Mouse (Mus musculus): Measurements from ENCODE around the gene Lrrc8c. TPM values are rescaled to one million over a fixed set of nuclear protein-coding genes. Genes with fewer than 3 reads are reported as not detected.

The Lrrc8c gene
- 13.5 and 15.7 TPM in 2 replicates for polyA plus RNA-seq (2014; fragmentation: Nextera tagmentation; extraction: Ambion mirVana)

- Histone ChIP-seq H3K4me1 (replicated peaks; ENCODE audit: control insufficient read depth, insufficient read depth, low read length) (peaks cover 2% of the 10 kb centered on the region; the same call in 1 of the 2 replicates), H3K4me2 (replicated peaks; ENCODE audit: low read depth, low read length) (peak within 1 kb of the TSS; percentile 69), H3K9ac (ENCODE audit: low read depth, low read length) (peak within 1 kb of the TSS; percentile 88), H3K36me3 (ENCODE audit: control insufficient read depth, insufficient read depth, low read length) (no peaks in the 10 kb centered on the region), H3K27ac (ENCODE audit: low read depth, low read length) (peak within 1 kb of the TSS; percentile 65), H3K9me3 (ENCODE audit: control insufficient read depth, low read length) (no peaks in the 10 kb centered on the region), H3K4me3 (ENCODE audit: low read depth, low read length) (peak within 1 kb of the TSS; percentile 78), H3K27me3 (ENCODE audit: control insufficient read depth, insufficient read depth, low read length) (peaks cover 3% of the 10 kb centered on the region; the same call in 1 of the 2 replicates)
- WGBS: under 1% methylated on average over 76 of the region's 93 CpGs
- DNase-seq (ENCODE audit: low spot score) (peak; percentile 86), ATAC-seq (ENCODE audit: low FRiP score) (peak; percentile 93)
These were observed at the start of gene Lrrc8c for GRCm38 (mm10) chr5:105519096-105519975. TSS of gene Lrrc8c (plus strand) at chr5:105519388.

GRCm38 (mm10) chr5:105472983-105473705 lies 46.0 kb upstream of the Lrrc8c start:
- WGBS: 69% methylated on average over 5 of the region's 5 CpGs
- Histone ChIP-seq H3K4me1 (replicated peaks; ENCODE audit: control insufficient read depth, insufficient read depth, low read length) (no peaks in the 10 kb centered on the region), H3K27me3 (ENCODE audit: control insufficient read depth, insufficient read depth, low read length) (no peaks in the 10 kb centered on the region), H3K36me3 (ENCODE audit: control insufficient read depth, insufficient read depth, low read length) (no peaks in the 10 kb centered on the region), H3K4me3 (ENCODE audit: low read depth, low read length) (no peak overlapping the region), H3K27ac (ENCODE audit: low read depth, low read length) (no peak overlapping the region), H3K9ac (ENCODE audit: low read depth, low read length) (no peak overlapping the region), H3K9me3 (ENCODE audit: control insufficient read depth, low read length) (no peaks in the 10 kb centered on the region), H3K4me2 (replicated peaks; ENCODE audit: low read depth, low read length) (no peak overlapping the region)
- DNase-seq (ENCODE audit: low spot score) (no peak), ATAC-seq (ENCODE audit: low FRiP score) (no peak)

- 88% methylated on average over 9 of the region's 9 CpGs for WGBS
- no peaks in the 10 kb centered on the region for H3K4me1 ChIP-seq (replicated peaks; ENCODE audit: control insufficient read depth, insufficient read depth, low read length)
- no peaks in the 10 kb centered on the region for H3K9me3 ChIP-seq (ENCODE audit: control insufficient read depth, low read length)
- no peak overlapping the region for H3K27ac ChIP-seq (ENCODE audit: low read depth, low read length)
- H3K36me3 ChIP-seq (ENCODE audit: control insufficient read depth, insufficient read depth, low read length): 0 out of 2 replicates have a peak, but pooled peaks cover 6% of the 10 kb centered on the region
- no peak for ATAC-seq (ENCODE audit: low FRiP score)
- no peak overlapping the region for H3K4me2 ChIP-seq (replicated peaks; ENCODE audit: low read depth, low read length)
- no peaks in the 10 kb centered on the region for H3K27me3 ChIP-seq (ENCODE audit: control insufficient read depth, insufficient read depth, low read length)
- H3K9ac ChIP-seq (ENCODE audit: low read depth, low read length): no peak overlapping the region
- H3K4me3 ChIP-seq (ENCODE audit: low read depth, low read length): no peak overlapping the region
- DNase-seq (ENCODE audit: low spot score): no peak
These were observed 41.7 kb upstream of the Lrrc8c start for GRCm38 (mm10) chr5:105477527-105477926.

GRCm38 (mm10) chr5:105479673-105480072 lies 39.5 kb upstream of the Lrrc8c start:
- Histone ChIP-seq H3K36me3 (ENCODE audit: control insufficient read depth, insufficient read depth, low read length) (0 out of 2 replicates have a peak, but pooled peaks cover 6% of the 10 kb centered on the region), H3K4me2 (replicated peaks; ENCODE audit: low read depth, low read length) (no peak overlapping the region), H3K27ac (ENCODE audit: low read depth, low read length) (no peak overlapping the region), H3K4me1 (replicated peaks; ENCODE audit: control insufficient read depth, insufficient read depth, low read length) (no peaks in the 10 kb centered on the region), H3K27me3 (ENCODE audit: control insufficient read depth, insufficient read depth, low read length) (no peaks in the 10 kb centered on the region), H3K9me3 (ENCODE audit: control insufficient read depth, low read length) (no peaks in the 10 kb centered on the region), H3K4me3 (ENCODE audit: low read depth, low read length) (no peak overlapping the region), H3K9ac (ENCODE audit: low read depth, low read length) (no peak overlapping the region)
- WGBS: 93% methylated on average over 13 of the region's 13 CpGs
- no peak for DNase-seq (ENCODE audit: low spot score)
- ATAC-seq (ENCODE audit: low FRiP score): no peak

- Histone ChIP-seq H3K4me3 (ENCODE audit: low read depth, low read length) (no peak overlapping the region), H3K4me1 (replicated peaks; ENCODE audit: control insufficient read depth, insufficient read depth, low read length) (no peaks in the 10 kb centered on the region), H3K27ac (ENCODE audit: low read depth, low read length) (no peak overlapping the region), H3K9ac (ENCODE audit: low read depth, low read length) (no peak overlapping the region), H3K9me3 (ENCODE audit: control insufficient read depth, low read length) (no peaks in the 10 kb centered on the region), H3K36me3 (ENCODE audit: control insufficient read depth, insufficient read depth, low read length) (0 out of 2 replicates have a peak, but pooled peaks cover 6% of the 10 kb centered on the region), H3K4me2 (replicated peaks; ENCODE audit: low read depth, low read length) (no peak overlapping the region), H3K27me3 (ENCODE audit: control insufficient read depth, insufficient read depth, low read length) (no peaks in the 10 kb centered on the region)
- DNase-seq (ENCODE audit: low spot score): no peak
- ATAC-seq (ENCODE audit: low FRiP score): no peak
- WGBS: 97% methylated on average over 17 of the region's 17 CpGs
These were observed 38.6 kb upstream of the Lrrc8c start for GRCm38 (mm10) chr5:105480561-105480960.

GRCm38 (mm10) chr5:105483632-105484031 lies 35.6 kb upstream of the Lrrc8c start:
- Histone ChIP-seq H3K9ac (ENCODE audit: low read depth, low read length) (no peak overlapping the region), H3K36me3 (ENCODE audit: control insufficient read depth, insufficient read depth, low read length) (0 out of 2 replicates have a peak, but pooled peaks cover 9% of the 10 kb centered on the region), H3K27ac (ENCODE audit: low read depth, low read length) (no peak overlapping the region), H3K9me3 (ENCODE audit: control insufficient read depth, low read length) (no peaks in the 10 kb centered on the region), H3K4me3 (ENCODE audit: low read depth, low read length) (no peak overlapping the region), H3K27me3 (ENCODE audit: control insufficient read depth, insufficient read depth, low read length) (no peaks in the 10 kb centered on the region), H3K4me2 (replicated peaks; ENCODE audit: low read depth, low read length) (no peak overlapping the region), H3K4me1 (replicated peaks; ENCODE audit: control insufficient read depth, insufficient read depth, low read length) (no peaks in the 10 kb centered on the region)
- no peak for DNase-seq (ENCODE audit: low spot score)
- no peak for ATAC-seq (ENCODE audit: low FRiP score)
- WGBS: 86% methylated on average over 2 of the region's 2 CpGs

- Histone ChIP-seq H3K4me3 (ENCODE audit: low read depth, low read length) (no peak overlapping the region), H3K9ac (ENCODE audit: low read depth, low read length) (no peak overlapping the region), H3K4me1 (replicated peaks; ENCODE audit: control insufficient read depth, insufficient read depth, low read length) (no peaks in the 10 kb centered on the region), H3K27me3 (ENCODE audit: control insufficient read depth, insufficient read depth, low read length) (no peaks in the 10 kb centered on the region), H3K4me2 (replicated peaks; ENCODE audit: low read depth, low read length) (no peak overlapping the region), H3K9me3 (ENCODE audit: control insufficient read depth, low read length) (no peaks in the 10 kb centered on the region), H3K36me3 (ENCODE audit: control insufficient read depth, insufficient read depth, low read length) (0 out of 2 replicates have a peak, but pooled peaks cover 9% of the 10 kb centered on the region), H3K27ac (ENCODE audit: low read depth, low read length) (no peak overlapping the region)
- no peak for DNase-seq (ENCODE audit: low spot score)
- WGBS: 93% methylated on average over 6 of the region's 6 CpGs
- no peak for ATAC-seq (ENCODE audit: low FRiP score)
These were observed 34.9 kb upstream of the Lrrc8c start for GRCm38 (mm10) chr5:105484247-105484646.

- Histone ChIP-seq H3K4me1 (replicated peaks; ENCODE audit: control insufficient read depth, insufficient read depth, low read length) (no peaks in the 10 kb centered on the region), H3K9ac (ENCODE audit: low read depth, low read length) (no peak overlapping the region), H3K9me3 (ENCODE audit: control insufficient read depth, low read length) (no peaks in the 10 kb centered on the region), H3K27me3 (ENCODE audit: control insufficient read depth, insufficient read depth, low read length) (no peaks in the 10 kb centered on the region), H3K4me2 (replicated peaks; ENCODE audit: low read depth, low read length) (no peak overlapping the region), H3K27ac (ENCODE audit: low read depth, low read length) (no peak overlapping the region), H3K36me3 (ENCODE audit: control insufficient read depth, insufficient read depth, low read length) (0 out of 2 replicates have a peak, but pooled peaks cover 8% of the 10 kb centered on the region), H3K4me3 (ENCODE audit: low read depth, low read length) (no peak overlapping the region)
- DNase-seq (ENCODE audit: low spot score) (no peak), ATAC-seq (ENCODE audit: low FRiP score) (no peak)
- WGBS: 94% methylated on average over 14 of the region's 14 CpGs
These were observed 34.3 kb upstream of the Lrrc8c start for GRCm38 (mm10) chr5:105484891-105485290.
